Mouse (Mus musculus) 3T3-L1 (cell line): ENCODE data around the gene Hist1h2ab.
"Not testable (repeated sequence)": the region's sequence is repeated elsewhere in the genome, so short reads cannot be mapped to it uniquely, and the experiment has no call there.

Source experiments
- DNase-seq: peaks from one replicate; pipeline ENCODE4 v3.0.0-alpha.2; 2015; ENCODE audit warnings: low read depth, low spot score

Hist1h2ab gene

DNA sequence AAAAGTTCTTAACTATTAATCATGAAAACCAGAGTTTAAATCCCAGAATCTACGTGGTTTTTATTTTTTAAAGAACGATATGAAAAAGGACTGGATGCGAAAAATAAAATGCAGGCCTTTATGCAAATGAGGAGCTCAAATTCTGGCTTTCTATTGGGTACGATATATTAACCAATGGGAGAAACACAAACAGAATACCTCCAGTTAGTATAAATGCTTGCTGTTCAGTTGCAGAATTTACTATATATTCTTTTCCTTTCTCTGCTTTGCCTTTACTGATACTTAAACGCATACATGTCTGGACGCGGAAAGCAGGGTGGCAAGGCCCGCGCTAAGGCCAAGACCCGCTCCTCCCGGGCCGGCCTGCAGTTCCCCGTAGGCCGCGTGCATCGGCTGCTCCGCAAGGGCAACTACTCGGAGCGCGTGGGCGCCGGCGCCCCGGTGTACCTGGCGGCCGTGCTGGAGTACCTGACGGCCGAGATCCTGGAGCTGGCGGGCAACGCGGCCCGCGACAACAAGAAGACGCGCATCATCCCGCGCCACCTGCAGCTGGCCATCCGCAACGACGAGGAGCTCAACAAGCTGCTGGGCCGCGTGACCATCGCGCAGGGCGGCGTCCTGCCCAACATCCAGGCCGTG lies at the start of gene Hist1h2ab:
Gene Hist1h2ab (plus strand): TSS at position 288 of the 639 bp plus-strand sequence.
- peak; percentile 81 for DNase-seq

DNA sequence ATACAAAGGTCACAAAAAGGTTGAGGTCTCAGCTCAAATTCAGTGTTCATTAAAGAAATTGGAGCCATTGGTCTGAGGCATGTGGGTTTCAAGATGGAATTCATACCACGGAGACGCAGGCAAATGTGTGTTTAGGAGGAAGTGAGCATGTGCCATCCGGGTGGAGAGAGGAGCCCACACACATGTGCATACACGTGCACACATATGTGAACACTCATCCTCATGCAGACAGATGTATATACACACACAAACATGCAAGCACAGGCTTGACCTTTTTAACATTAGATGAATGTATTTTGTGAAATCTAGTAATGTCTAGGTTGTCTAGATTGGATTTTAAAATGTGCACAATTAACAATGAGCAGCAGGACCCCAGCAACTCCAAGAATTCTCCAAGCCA lies 48.7 kb upstream of the Hist1h2ab start:
- DNase-seq = no peak

DNA sequence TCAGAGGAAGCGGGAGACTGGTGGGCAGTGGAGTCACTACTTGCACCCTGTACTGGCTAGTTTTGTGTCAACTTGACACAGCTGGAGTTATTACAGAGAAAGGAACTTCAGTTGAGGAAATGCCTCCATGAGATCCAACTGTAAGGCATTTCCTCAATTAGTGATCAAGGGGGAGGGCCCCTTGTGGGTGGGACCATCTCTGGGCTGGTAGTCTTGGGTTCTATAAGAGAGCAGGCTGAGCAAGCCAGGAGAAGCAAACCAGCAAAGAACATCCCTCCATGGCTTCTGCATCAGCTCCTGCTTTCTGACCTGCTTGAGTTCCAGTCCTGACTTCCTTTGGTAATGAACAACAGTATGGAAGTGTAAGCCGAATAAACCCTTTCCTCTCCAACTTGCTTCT lies 48.1 kb upstream of the Hist1h2ab start:
- not testable (repeated sequence) for DNase-seq

DNA sequence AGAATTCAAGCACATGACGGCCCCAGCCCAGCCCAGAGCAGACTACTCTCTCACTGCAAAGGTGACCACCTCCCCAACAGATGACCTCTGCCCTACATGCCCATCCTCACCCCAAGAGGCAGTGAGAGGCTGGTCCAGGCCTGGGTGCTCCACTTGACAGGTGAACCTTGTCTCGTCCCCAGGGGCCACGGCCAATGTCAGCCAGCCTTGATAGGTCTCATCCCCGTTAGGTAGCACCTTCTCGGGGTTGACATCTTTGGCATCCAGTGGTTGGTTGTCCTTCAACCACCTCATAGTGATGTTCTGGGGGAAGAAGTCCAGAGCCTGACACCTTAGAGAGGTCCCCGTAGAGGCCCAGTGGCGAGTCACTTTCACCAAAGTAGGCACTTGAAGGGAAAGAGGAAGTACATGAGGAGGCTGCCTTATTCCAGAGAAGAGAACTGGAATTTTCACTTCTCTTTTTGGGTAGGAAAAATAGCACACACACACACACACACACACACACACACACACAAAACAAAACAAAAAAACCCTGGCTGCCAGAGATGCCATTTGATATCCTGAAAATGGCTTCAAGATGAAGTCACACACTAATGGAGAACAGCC lies 45.1 kb upstream of the Hist1h2ab start:
- DNase-seq = no peak

- DNase-seq = no peak
Measured at GRCm38 (mm10) chr13:23706771-23707170, 44.2 kb upstream of the Hist1h2ab start.

GRCm38 (mm10) chr13:23708041-23708440 lies 42.9 kb upstream of the Hist1h2ab start:
- DNase-seq = no peak

- peak; percentile 24 for DNase-seq
Measured at GRCm38 (mm10) chr13:23708654-23709053, 42.3 kb upstream of the Hist1h2ab start.

GRCm38 (mm10) chr13:23709714-23710373 lies 41.1 kb upstream of the Hist1h2ab start:
- no peak for DNase-seq

GRCm38 (mm10) chr13:23710374-23711089 lies 40.4 kb upstream of the Hist1h2ab start, which contains the start of gene Hfe:
Hfe (minus strand) TSS chr13:23710854.
- peak; percentile 26 for DNase-seq

GRCm38 (mm10) chr13:23716261-23717042 lies 34.5 kb upstream of the Hist1h2ab start:
- no peak for DNase-seq

DNA sequence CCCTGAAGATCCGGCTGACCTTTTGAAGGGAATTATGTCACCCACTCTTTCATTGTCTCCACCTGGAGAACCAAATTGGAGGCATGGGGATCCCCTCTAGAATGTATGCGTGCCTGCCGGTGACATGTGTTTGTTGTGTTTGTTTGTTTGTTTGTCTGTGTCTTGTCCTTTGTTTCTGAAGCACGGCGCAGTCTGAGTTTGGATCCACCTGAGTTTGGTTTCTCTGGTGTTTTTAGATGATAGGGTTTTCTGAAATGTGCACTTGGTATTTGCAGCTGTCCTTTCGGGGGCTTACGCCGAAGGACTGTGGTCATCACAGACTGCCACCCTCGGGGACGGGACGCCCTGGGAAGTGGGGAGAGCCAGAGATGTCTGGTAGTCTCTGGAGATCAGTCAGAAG lies 33.8 kb upstream of the Hist1h2ab start:
- no peak for DNase-seq

DNA sequence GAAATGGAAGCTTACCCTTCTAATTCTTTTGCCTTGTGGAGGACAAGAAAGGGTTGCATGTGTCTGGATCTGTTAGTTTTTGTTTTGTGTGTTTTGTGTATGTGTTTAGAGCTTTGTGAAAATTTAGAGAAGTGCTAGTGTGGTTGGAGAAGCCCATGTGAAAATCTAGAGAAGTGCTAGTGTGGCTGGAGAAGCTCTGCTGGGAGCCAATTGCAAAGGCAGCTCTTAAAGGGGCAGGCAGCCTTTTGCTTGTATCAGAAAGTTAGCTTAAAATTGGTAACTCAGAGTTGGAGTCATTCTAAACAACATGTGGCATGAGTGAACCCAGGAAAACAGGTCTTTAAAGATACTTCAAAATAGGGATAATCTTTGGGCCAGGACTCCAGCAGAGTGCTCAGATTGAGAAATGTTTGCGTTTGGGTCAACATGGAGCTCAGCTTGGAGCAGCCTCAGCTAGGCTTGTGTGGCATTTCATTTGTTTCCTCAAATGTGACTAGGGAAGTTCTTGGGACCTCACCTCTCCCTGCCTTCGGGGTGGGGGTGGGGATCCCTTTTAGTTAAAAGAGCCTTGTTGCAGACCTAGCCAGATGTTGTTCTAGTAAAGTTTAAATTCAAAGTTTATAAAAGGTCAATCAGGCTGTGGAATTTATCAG lies 33.2 kb upstream of the Hist1h2ab start:
- DNase-seq = not testable (repeated sequence)

- DNase-seq = no peak
Measured at GRCm38 (mm10) chr13:23724239-23724638, 26.7 kb upstream of the Hist1h2ab start.

GRCm38 (mm10) chr13:23725213-23725612 lies 25.7 kb upstream of the Hist1h2ab start:
- no peak for DNase-seq

DNA sequence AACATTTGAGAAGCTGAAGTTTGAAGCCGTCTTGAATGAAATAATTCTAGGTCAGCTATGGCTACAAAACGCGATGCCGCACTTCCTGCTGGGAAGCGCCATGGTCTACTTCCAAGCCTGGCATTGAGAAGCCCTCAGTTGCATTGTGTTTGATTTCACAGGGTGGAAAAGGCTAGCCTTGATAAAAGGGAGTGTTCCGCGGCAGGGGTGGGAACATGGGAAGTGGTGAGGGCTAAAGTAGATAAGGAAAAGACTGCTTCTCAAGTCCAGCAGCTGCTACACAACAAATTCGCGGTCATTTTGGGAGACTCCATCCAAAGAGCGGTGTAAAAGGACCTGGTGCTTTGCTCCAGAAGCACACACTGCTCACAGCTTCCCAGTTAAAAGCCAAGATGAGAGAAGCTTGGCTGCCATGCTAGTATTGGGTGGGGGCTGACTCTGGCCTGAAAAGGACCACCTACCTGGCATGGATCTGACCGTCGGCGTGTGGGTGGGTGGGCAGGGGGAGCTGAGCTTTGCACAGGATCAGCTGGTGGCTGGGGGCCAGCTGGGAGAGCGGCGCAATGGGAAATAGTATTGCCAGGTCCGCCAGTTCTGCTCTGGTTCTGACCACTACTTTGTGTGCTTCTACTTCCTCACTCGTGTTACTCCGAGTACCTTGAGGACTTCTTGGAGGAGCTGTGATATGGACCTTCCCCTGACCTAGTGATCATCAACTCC lies 22.3 kb upstream of the Hist1h2ab start:
- no peak for DNase-seq

- DNase-seq = no peak
Measured at GRCm38 (mm10) chr13:23729192-23729525, 21.8 kb upstream of the Hist1h2ab start.

- DNase-seq = no peak
Measured at GRCm38 (mm10) chr13:23729706-23730105, 21.2 kb upstream of the Hist1h2ab start.

DNA sequence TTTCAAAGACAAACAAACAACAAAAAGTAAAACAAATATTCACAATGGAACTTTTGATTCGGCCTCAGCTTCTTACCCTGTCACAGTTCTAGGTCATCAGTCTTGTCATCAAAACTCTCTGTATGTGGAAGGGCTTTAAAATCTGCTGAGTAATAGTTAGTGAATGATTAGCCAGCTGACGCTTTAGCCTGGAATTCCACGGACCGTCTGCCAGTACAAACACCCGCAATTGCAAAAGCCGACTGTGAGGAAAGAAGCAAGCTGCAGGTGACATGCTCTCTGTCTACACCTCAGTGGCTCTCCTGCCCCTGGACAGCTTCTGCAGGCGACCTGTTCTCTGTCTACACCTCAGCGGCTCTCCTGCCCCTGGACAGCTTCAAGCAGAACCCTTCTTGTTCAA lies 20.4 kb upstream of the Hist1h2ab start:
- DNase-seq = peak; percentile 76

DNA sequence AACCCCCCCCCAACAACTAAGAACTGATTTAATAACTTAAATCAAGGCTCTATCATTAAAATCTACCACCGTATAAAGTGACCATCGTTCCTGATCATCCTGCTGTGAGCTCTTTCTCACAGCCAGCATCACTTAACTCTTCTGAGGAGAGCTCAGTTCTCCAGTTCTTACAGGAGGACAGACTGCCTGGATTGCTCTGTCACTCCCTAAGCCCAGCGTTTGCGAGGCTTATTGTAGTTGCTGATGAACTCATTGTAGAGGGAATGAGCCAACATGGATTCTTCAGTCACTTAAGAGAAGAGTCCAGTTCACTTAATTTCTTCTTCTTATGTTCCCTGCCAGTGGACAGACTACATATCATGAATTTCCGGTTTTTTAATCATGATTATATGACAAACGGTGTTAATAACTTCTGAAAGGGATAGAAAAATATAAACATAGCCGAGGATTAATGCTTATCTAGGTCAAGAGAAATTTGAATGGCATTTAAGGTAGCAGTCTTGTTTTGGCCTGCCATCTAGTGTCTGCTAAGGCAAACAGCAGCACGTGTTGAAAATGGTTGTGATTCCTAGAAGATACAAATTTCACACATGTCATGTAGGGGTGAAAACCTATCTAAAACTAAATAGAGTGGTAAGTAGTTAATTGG lies 18.6 kb upstream of the Hist1h2ab start:
- peak; percentile 70 for DNase-seq

- DNase-seq = no peak
Measured at GRCm38 (mm10) chr13:23737091-23737490, 13.8 kb upstream of the Hist1h2ab start.
